Comparison of ENCODE assay signal across 18 mouse cellular contexts in genomic region chr7:68771757-68772094, GRCm38 (mm10).
"Had no signal": no experiment of that assay in that cellular context is flagged by ENCODE, and none has a peak within 500 bp of the region (broad histone marks: within the 10 kb centered on the region; RNA-seq: fewer than 3 reads in every experiment).

No protein-coding gene starts in this region.

- H3K9ac ChIP-seq: liver, postnatal 0 days; lung, embryonic 15.5 days; midbrain, embryonic 13.5 days; midbrain, embryonic 15.5 days; neural tube, embryonic 12.5 days; stomach, embryonic 15.5 days had no signal

- H3K9me3 ChIP-seq: lung, embryonic 15.5 days; midbrain, embryonic 13.5 days; midbrain, embryonic 15.5 days; neural tube, embryonic 12.5 days; stomach, embryonic 15.5 days had no signal

- ATAC-seq: lung, postnatal 0 days; midbrain, embryonic 13.5 days; midbrain, embryonic 15.5 days had no signal

- DNase-seq: liver, postnatal 0 days; lung, adult 2 months; lung, postnatal 14 days; lung, postnatal 36 days; right cerebral cortex, postnatal 14 days; right cerebral cortex, postnatal 4 days; thymus, adult 18-20 months; thymus, postnatal 14 days; thymus, postnatal 36 days had no signal

- H3K27ac ChIP-seq: lung, embryonic 15.5 days; macrophage; midbrain, embryonic 13.5 days; midbrain, embryonic 15.5 days; neural tube, embryonic 12.5 days; stomach, embryonic 15.5 days had no signal

- H3K4me2 ChIP-seq: lung, embryonic 15.5 days; midbrain, embryonic 11.5 days; midbrain, embryonic 13.5 days; midbrain, embryonic 15.5 days; neural tube, embryonic 12.5 days; stomach, embryonic 15.5 days had no signal

- H3K4me3 ChIP-seq: lung, embryonic 15.5 days; megakaryocyte, embryonic 14.5 days; midbrain, embryonic 13.5 days; midbrain, embryonic 15.5 days; neural tube, embryonic 12.5 days; stomach, embryonic 15.5 days had no signal

- H3K36me3 ChIP-seq: lung, embryonic 15.5 days; midbrain, embryonic 13.5 days; midbrain, embryonic 15.5 days; neural tube, embryonic 12.5 days; stomach, embryonic 15.5 days had no signal

- H3K4me1 ChIP-seq: lung, embryonic 15.5 days; megakaryocyte, embryonic 14.5 days; midbrain, embryonic 13.5 days; midbrain, embryonic 15.5 days; neural tube, embryonic 12.5 days; stomach, embryonic 15.5 days had no signal

- H3K27me3 ChIP-seq: lung, embryonic 15.5 days; megakaryocyte, embryonic 14.5 days; midbrain, embryonic 13.5 days; midbrain, embryonic 15.5 days; neural tube, embryonic 12.5 days; stomach, embryonic 15.5 days had no signal
